Mouse (Mus musculus) embryonic facial prominence, embryonic 15.5 days (tissue): Measurements from ENCODE around the gene Magi1. TPM values are rescaled to one million over a fixed set of nuclear protein-coding genes. Genes with fewer than 3 reads are reported as not detected.

ENCODE experiments used
- ATAC-seq: fragments of 200-750 bp; cut with Nextera tagmentation; 2 replicates; pipeline ENCODE4 v1.8.0; 2017; ENCODE audit warnings: low read depth, moderate TSS enrichment; ENCODE audit not compliant: insufficient number of reproducible peaks, low FRiP score, low TSS enrichment
- H3K27ac ChIP-seq: fragments of 300-500 bp; sonication (generic); replicated peaks from 2 replicates; pipeline ENCODE4 v1.5.1; 2015; ENCODE audit warnings: mild to moderate bottlenecking, inconsistent platforms
- H3K27me3 ChIP-seq: fragments of 300-500 bp; sonication (generic); 2 replicates; pipeline ENCODE4 v1.6.1; 2015; ENCODE audit warnings: inconsistent platforms
- H3K36me3 ChIP-seq: fragments of 300-500 bp; sonication (generic); 2 replicates; pipeline ENCODE4 v1.6.1; 2015; ENCODE audit warnings: mild to moderate bottlenecking, inconsistent platforms
- H3K4me1 ChIP-seq: fragments of 300-500 bp; sonication (generic); 2 replicates; pipeline ENCODE4 v1.6.1; 2015; ENCODE audit warnings: inconsistent platforms
- H3K4me2 ChIP-seq: fragments of 300-500 bp; sonication (generic); replicated peaks from 2 replicates; pipeline ENCODE4 v1.6.1; 2015; ENCODE audit warnings: mild to moderate bottlenecking, inconsistent platforms
- H3K4me3 ChIP-seq: fragments of 300-500 bp; sonication (generic); replicated peaks from 2 replicates; pipeline ENCODE4 v1.5.1; 2015; ENCODE audit warnings: mild to moderate bottlenecking, inconsistent platforms
- H3K9ac ChIP-seq: fragments of 300-500 bp; sonication (generic); 2 replicates; pipeline ENCODE4 v1.6.1; 2015; ENCODE audit warnings: inconsistent platforms
- H3K9me3 ChIP-seq: fragments of 300-500 bp; sonication (generic); replicated peaks from 2 replicates; pipeline ENCODE4 v1.6.1; 2016; ENCODE audit warnings: inconsistent platforms
- WGBS: fragments of 180-500 bp; shearing (Covaris S2); methylation state at CpG from one replicate; pipeline ENCODE4 v1.1.7; 2015; 5-methylcytosine and 5-hydroxymethylcytosine counted together
- polyA plus RNA-seq: library from polyadenylated mRNA; unstranded; fragments of >200 nt; fragmentation: Nextera tagmentation; extraction: Ambion mirVana; gene quantifications from 2 replicates; pipeline ENCODE4 v1.2.1, GENCODE M21; 2015

The Magi1 gene
- polyA plus RNA-seq, 1 experiment from 2014 or later, result 8.3 TPM

DNA sequence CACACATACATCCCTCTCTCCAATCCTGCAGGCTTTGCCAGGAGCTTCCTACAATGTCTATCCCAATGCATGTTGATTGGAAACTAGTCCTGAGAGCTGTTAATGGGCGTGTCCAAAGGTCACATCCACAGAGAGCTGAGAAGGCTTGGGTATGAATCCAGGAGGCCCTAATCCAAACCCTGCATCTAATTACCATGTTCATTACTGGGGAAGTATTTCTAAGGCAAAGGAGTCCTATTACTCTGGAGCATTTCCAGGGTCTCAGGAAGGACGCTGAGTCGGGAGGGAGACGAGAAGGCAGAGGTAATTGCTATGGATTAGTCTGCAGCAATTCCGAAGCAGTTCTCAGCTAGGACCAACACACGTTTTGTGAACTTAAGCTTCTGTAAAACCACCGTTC, 240.3 kb downstream of the Magi1 start:
- ATAC-seq, result no peak
- no peaks in the 10 kb centered on the region for H3K36me3 ChIP-seq
- H3K4me1 ChIP-seq, result no peaks in the 10 kb centered on the region
- no peaks in the 10 kb centered on the region for H3K27me3 ChIP-seq
- no peak overlapping the region for H3K27ac ChIP-seq
- H3K4me3 ChIP-seq, result no peak overlapping the region
- H3K4me2 ChIP-seq, result no peak overlapping the region
- WGBS, result 27% methylated on average over 7 of the region's 7 CpGs
- H3K9me3 ChIP-seq, result no peaks in the 10 kb centered on the region
- no peak overlapping the region for H3K9ac ChIP-seq

DNA sequence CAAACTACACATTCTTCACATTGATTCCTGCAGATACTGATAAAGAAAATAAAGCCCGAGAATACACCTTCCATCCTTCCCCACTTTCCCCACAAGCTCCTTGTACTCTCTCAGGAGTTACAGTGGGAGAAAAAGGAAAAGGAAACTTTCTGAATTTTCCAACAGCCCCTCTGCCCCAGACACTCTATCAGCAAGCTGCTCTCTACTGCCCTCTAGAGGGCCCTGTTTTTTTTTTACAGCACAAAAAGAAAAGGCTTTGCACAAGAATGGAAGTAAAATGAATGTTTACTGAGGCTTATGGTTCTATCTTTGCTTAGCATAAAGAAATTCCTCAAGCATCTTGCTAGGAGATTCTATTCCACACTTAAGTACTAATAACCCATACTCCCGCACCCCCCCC, 243.6 kb downstream of the Magi1 start:
- no peaks in the 10 kb centered on the region for H3K4me1 ChIP-seq
- H3K9ac ChIP-seq, result no peak overlapping the region
- 53% methylated on average over 2 of the region's 2 CpGs for WGBS
- H3K27me3 ChIP-seq, result no peaks in the 10 kb centered on the region
- no peak for ATAC-seq
- H3K27ac ChIP-seq, result no peak overlapping the region
- no peaks in the 10 kb centered on the region for H3K36me3 ChIP-seq
- no peak overlapping the region for H3K4me3 ChIP-seq
- H3K4me2 ChIP-seq, result no peak overlapping the region
- H3K9me3 ChIP-seq, result no peaks in the 10 kb centered on the region

DNA sequence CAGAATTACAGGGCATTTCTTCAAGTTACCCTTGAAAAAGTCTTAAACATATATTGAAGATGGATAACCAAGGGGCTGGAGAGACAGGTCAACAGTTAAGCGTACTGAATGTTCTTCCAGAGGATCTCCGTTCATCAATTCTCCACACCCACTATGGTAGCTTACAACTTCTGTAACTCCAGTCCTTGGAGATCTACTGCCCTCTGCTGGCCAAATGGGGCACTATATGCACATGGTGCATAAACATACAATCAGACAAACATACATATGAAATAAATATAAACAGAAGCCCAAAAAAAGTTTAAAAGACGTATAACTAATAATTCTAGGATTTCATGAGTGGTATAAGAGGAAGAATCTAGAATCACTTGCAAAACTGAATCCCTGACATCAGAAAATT, 244.8 kb downstream of the Magi1 start:
- Histone ChIP-seq H3K27ac (no peak overlapping the region), H3K9ac (no peak overlapping the region), H3K27me3 (no peaks in the 10 kb centered on the region), H3K9me3 (no peaks in the 10 kb centered on the region), H3K4me3 (no peak overlapping the region), H3K4me2 (no peak overlapping the region), H3K36me3 (no peaks in the 10 kb centered on the region), H3K4me1 (no peaks in the 10 kb centered on the region)
- 94% methylated on average over 3 of the region's 3 CpGs for WGBS
- no peak for ATAC-seq

DNA sequence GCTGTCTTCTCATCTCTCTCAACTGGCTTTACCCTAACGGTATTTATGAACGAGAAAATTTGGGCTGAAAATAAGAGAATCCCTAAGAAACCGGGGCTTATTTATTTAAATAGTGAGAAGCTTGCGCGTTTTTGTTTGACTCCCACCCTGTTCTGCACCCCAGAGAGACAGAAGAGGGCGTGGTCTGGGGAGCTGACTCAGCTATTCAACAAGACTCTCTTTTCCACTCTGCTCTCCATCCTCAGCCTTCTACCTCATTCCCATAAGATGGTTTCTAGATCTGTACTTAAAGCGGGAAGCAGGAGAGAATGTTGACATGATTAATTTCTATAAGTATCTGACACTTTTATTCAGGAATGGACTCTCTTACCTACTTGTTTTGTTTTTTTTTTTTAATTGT, 247.2 kb downstream of the Magi1 start:
- H3K4me2 ChIP-seq, result no peak overlapping the region
- H3K4me3 ChIP-seq, result no peak overlapping the region
- no peak overlapping the region for H3K9ac ChIP-seq
- H3K27ac ChIP-seq, result no peak overlapping the region
- no peaks in the 10 kb centered on the region for H3K9me3 ChIP-seq
- no peak for ATAC-seq
- no peaks in the 10 kb centered on the region for H3K36me3 ChIP-seq
- no peaks in the 10 kb centered on the region for H3K27me3 ChIP-seq
- WGBS, result 58% methylated on average over 7 of the region's 7 CpGs
- no peaks in the 10 kb centered on the region for H3K4me1 ChIP-seq

DNA sequence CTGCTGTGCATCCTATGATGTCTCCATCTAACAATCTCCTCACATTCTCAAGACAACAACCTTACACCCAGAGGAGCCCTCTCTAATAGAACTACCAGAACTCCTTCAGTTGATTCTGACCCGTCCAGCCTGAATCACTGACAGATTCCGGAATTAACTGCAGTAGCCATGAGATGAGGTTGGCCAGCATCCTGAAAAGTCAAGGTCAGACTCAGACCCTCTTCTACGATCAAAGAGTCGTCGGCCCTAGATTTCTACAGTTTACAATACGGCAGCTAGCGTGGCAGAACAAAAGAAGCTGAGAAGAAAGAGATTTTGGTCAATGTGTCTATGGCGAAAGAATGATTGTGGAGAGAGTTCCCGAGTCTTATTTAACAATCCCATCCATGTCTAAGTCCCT, 257.4 kb downstream of the Magi1 start:
- H3K27me3 ChIP-seq, result no peaks in the 10 kb centered on the region
- H3K4me2 ChIP-seq, result no peak overlapping the region
- no peak overlapping the region for H3K27ac ChIP-seq
- H3K4me3 ChIP-seq, result no peak overlapping the region
- no peak overlapping the region for H3K9ac ChIP-seq
- WGBS, result 93% methylated on average over 9 of the region's 9 CpGs
- peaks cover 4% of the 10 kb centered on the region; the same call in 1 of the 2 replicates for H3K4me1 ChIP-seq
- H3K36me3 ChIP-seq, result no peaks in the 10 kb centered on the region
- ATAC-seq, result no peak
- no peaks in the 10 kb centered on the region for H3K9me3 ChIP-seq

DNA sequence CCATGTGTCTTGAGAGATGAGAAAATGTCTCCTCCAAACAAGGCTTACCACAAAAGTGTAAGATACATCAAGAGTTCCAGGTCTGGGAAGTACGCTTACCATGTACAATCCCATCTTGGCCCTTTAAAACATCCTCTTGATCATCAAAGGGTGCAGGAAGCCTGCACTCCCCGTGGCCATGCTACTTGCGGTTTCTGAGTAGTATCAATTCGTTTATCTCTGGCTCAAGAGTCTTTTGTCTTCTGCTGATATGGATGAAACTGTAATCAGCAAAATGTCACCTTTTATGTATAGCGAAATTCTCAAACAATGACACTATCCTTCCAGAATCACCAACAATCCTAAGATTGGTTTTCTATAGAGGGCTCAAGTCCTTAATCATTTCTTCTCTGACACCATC, 261.3 kb downstream of the Magi1 start:
- H3K36me3 ChIP-seq, result no peaks in the 10 kb centered on the region
- H3K4me1 ChIP-seq, result peaks cover 4% of the 10 kb centered on the region; the same call in 1 of the 2 replicates
- H3K4me3 ChIP-seq, result no peak overlapping the region
- no peak overlapping the region for H3K9ac ChIP-seq
- no peak for ATAC-seq
- no peak overlapping the region for H3K4me2 ChIP-seq
- no peak overlapping the region for H3K27ac ChIP-seq
- no peaks in the 10 kb centered on the region for H3K9me3 ChIP-seq
- WGBS, result 81% methylated on average over 5 of the region's 5 CpGs
- H3K27me3 ChIP-seq, result no peaks in the 10 kb centered on the region

DNA sequence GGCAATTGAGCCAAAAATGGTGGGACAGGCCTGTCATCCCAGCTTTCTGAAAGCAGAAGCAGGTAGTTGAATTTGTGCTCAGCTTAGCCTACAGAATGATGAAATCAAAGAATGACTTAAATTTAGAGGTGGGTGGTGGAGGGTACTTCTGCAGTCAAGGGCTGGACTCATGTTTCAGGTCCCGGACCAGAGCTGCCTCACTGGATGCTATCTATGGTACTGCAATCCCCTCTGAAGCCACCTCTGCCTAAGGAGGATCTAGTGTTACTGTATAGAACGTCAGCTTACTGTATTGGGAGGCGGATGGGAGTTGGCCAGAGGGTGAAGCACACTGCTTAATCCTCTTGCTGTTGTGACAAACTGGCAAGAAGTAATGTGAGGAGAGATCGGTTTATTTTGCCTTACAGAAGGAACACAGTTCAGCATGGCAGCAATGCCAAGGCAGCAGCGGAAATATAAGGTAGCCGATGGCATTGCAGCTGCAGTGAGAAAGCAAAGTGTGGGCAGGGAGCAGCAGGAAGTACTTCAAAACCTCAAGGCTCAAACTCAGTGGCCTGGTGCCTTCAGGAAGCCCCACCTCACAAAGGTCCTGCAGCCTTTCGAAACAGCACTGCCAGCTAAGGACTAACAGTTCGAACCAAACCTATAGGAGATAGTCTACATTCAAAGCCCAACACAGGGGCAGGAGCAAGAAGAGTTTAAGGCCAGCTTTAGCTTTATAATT, 262.3 kb downstream of the Magi1 start:
- Histone ChIP-seq H3K4me2 (no peak overlapping the region), H3K9ac (no peak overlapping the region), H3K27me3 (no peaks in the 10 kb centered on the region), H3K4me1 (peaks cover 4% of the 10 kb centered on the region; the same call in 1 of the 2 replicates), H3K36me3 (no peaks in the 10 kb centered on the region), H3K27ac (no peak overlapping the region), H3K9me3 (no peaks in the 10 kb centered on the region), H3K4me3 (no peak overlapping the region)
- WGBS, result 72% methylated on average over 8 of the region's 8 CpGs
- ATAC-seq, result no peak

DNA sequence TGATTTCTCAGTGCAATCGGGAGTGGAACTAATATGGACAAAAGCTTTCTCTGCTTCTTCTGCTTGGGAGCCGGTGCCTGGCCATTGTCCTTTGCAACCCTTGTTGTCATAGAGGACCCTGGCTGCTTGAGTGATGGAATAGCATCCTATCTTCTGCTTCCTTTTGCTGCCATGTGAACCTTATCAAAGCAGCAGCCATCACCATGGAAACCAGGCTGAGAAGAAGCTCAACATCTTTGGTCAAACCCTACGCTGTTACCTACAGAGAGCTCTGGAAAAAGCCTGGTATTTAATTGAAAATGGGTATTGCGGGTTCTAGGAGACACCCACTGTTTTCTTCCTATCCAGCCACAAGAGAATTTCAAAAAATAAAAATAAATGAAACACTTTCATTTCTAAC, 263.2 kb downstream of the Magi1 start:
- no peak overlapping the region for H3K4me2 ChIP-seq
- H3K27ac ChIP-seq, result no peak overlapping the region
- H3K9me3 ChIP-seq, result no peaks in the 10 kb centered on the region
- H3K36me3 ChIP-seq, result no peaks in the 10 kb centered on the region
- H3K27me3 ChIP-seq, result no peaks in the 10 kb centered on the region
- H3K4me3 ChIP-seq, result no peak overlapping the region
- peaks cover 4% of the 10 kb centered on the region; the same call in 1 of the 2 replicates for H3K4me1 ChIP-seq
- ATAC-seq, result no peak
- no peak overlapping the region for H3K9ac ChIP-seq
- WGBS, result 92% methylated on average over 4 of the region's 4 CpGs

DNA sequence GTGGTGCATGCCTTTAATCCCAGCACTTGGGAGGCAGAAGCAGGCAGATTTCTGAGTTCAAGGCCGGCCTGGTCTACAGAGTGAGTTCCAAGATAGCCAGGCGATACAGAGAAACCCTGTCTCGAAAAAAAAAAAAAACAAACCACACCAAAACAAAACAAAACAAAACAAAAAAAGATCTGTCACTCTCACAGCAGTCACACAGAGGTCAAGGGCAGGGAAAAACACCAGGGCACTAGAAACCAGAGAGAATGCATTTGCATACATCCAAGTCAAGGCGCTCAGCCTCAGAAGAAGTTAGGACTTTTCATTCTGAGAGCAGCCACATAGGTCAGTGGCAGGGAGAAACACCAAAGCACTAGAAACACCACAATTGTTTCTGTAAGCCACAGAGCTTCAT, 263.8 kb downstream of the Magi1 start:
- H3K36me3 ChIP-seq, result no peaks in the 10 kb centered on the region
- no peak overlapping the region for H3K9ac ChIP-seq
- no peak overlapping the region for H3K27ac ChIP-seq
- H3K4me1 ChIP-seq, result peaks cover 2% of the 10 kb centered on the region; the same call in 1 of the 2 replicates
- no peak for ATAC-seq
- no peaks in the 10 kb centered on the region for H3K27me3 ChIP-seq
- H3K9me3 ChIP-seq, result no peaks in the 10 kb centered on the region
- no peak overlapping the region for H3K4me2 ChIP-seq
- H3K4me3 ChIP-seq, result no peak overlapping the region
- 90% methylated on average over 4 of the region's 4 CpGs for WGBS

DNA sequence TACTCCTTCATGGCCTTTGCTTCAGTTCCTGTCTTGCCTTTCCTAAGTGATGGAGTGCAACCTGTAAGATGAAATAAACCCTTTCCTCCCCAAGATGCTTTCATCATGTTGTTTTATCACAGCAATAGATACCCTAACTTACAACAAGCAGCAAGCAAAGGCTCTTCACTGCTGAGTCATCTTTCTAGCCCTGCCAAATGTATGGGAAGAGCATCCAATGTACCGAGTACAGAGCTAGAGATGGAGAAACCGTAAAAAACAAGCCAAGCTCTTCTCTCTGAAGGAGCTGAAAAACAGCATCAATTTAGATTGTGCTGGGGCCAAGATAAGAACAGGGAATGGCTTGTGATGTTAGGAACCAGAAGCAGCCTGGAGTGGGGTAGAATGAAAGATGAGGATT, 270.0 kb downstream of the Magi1 start:
- ATAC-seq, result no peak
- Histone ChIP-seq H3K36me3 (no peaks in the 10 kb centered on the region), H3K27ac (no peak overlapping the region), H3K4me1 (0 out of 2 replicates have a peak, but pooled peaks cover 4% of the 10 kb centered on the region), H3K9me3 (no peaks in the 10 kb centered on the region), H3K9ac (no peak overlapping the region), H3K27me3 (no peaks in the 10 kb centered on the region), H3K4me3 (no peak overlapping the region), H3K4me2 (no peak overlapping the region)
- WGBS, result 86% methylated on average over 2 of the region's 2 CpGs

DNA sequence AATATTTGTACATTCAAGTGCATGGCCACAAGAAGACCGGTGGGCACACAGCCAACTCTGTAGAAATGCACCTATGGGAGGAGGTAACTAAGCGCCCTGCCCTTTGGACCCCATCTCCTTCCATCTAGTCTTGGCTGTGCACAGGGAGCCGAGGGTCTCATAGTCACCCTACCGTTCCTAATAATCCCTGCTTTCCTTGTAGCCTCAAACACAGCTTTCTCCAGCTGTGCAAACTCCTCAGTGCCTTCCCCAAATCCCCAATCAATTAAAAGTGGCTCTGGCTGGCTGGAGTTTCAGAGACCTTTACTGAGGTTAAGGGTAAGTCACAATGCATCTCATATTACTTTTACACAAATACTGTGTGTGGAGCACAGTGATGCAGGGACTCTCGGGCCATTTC, 271.8 kb downstream of the Magi1 start:
- Histone ChIP-seq H3K9ac (no peak overlapping the region), H3K4me2 (no peak overlapping the region), H3K27ac (no peak overlapping the region), H3K4me3 (no peak overlapping the region), H3K9me3 (no peaks in the 10 kb centered on the region), H3K36me3 (no peaks in the 10 kb centered on the region), H3K4me1 (0 out of 2 replicates have a peak, but pooled peaks cover 4% of the 10 kb centered on the region), H3K27me3 (no peaks in the 10 kb centered on the region)
- 37% methylated on average over 5 of the region's 5 CpGs for WGBS
- 0 out of 2 replicates have a peak, but pooled peaks have one; percentile 7 for ATAC-seq

DNA sequence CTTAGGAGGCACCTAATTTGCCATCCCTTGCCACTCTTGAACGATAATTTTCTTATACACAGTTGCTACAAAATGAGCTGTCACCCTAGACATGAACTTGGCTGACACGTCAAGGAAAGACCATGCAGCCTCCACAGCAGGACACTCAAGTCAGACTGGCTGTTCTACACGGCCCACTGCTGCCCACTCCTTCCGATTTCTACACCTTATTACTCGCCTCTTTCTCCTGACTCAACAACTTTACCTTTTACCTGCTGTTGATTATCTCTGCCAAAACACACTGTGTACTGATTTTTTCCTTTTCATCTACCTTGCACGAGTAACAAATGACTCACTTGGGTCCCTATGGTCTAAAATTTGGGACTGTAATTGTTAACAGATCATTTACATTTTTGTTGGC, 272.2 kb downstream of the Magi1 start:
- H3K4me1 ChIP-seq, result 0 out of 2 replicates have a peak, but pooled peaks cover 4% of the 10 kb centered on the region
- no peak overlapping the region for H3K27ac ChIP-seq
- H3K9ac ChIP-seq, result no peak overlapping the region
- H3K4me2 ChIP-seq, result no peak overlapping the region
- H3K9me3 ChIP-seq, result no peaks in the 10 kb centered on the region
- no peaks in the 10 kb centered on the region for H3K27me3 ChIP-seq
- H3K36me3 ChIP-seq, result no peaks in the 10 kb centered on the region
- WGBS, result 62% methylated on average over 6 of the region's 6 CpGs
- no peak overlapping the region for H3K4me3 ChIP-seq
- ATAC-seq, result no peak
